Mouse (Mus musculus) lung, adult 2 months (tissue): Measurements from ENCODE around the gene Pgm2l1. TPM values are rescaled to one million over a fixed set of nuclear protein-coding genes. Genes with fewer than 3 reads are reported as not detected.

Source experiments
- DNase-seq: peaks from one replicate; pipeline ENCODE4 v3.0.0; 2022
- H3K4me1 ChIP-seq: fragments of 200-500 bp; 2 replicates; pipeline ENCODE4 v1.6.1; 2011; ENCODE audit warnings: low read length; ENCODE audit not compliant: control insufficient read depth, insufficient read depth
- H3K4me3 ChIP-seq: fragments of 200-500 bp; replicated peaks from 2 replicates; pipeline ENCODE3; 2011; ENCODE audit warnings: low read depth, mild to moderate bottlenecking, control low read depth, low read length; ENCODE audit errors: extremely low read depth
- CTCF ChIP-seq: fragments of 200-500 bp; IDR thresholded peaks from 2 replicates; pipeline ENCODE4 v1.5.1; 2011; ENCODE audit warnings: mild to moderate bottlenecking, low read length, control low read depth; ENCODE audit not compliant: insufficient read depth
- POLR2A ChIP-seq: fragments of 200-500 bp; IDR thresholded peaks from 2 replicates; pipeline ENCODE4 v1.6.1; 2011; ENCODE audit warnings: low read depth, mild to moderate bottlenecking, control low read depth, low read length, borderline replicate concordance; ENCODE audit errors: extremely low read depth
- WGBS: fragments of 180-500 bp; shearing (Covaris S2); methylation state at CpG from one replicate; pipeline ENCODE4 v1.1.7; 2018; 5-methylcytosine and 5-hydroxymethylcytosine counted together
- polyA plus RNA-seq: library from polyadenylated mRNA; depleted of rRNA; stranded (reverse); fragments of >200 nt; gene quantifications from 2 replicates; pipeline ENCODE4 v1.2.3, GENCODE M21; 2012

The Pgm2l1 gene
- polyA plus RNA-seq, 1 experiment: 4.6 TPM

DNA sequence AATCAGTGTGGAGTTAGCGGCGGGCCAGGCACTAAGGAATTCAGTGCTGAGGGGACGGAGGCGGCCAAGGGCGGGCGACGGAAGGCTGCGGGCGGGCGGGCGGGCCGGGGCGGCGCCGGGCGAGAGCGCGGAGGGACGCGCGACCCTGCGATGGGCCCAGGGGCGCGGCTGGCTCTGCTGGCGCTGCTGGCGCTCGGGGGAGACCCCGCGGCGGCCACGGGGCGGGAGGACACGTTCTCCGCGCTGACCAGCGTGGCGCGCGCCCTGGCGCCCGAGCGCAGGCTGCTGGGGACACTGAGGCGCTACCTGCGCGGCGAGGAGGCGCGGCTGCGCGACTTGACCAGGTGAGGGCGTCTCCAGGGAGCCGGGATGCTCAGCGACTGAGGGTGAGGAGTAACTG lies 58.2 kb downstream of the Pgm2l1 start, which contains the start of gene P4ha3:
TSS of gene P4ha3 (plus strand) at position 138 of the 400 bp plus-strand sequence.
- Histone ChIP-seq H3K4me1 (0 out of 2 replicates have a peak, but pooled peaks cover 3% of the 10 kb centered on the region), H3K4me3 (no peak within 1 kb of the TSS)
- WGBS: under 1% methylated on average over 52 of the region's 53 CpGs
- TF ChIP-seq POLR2A: no peak
- no peak for TF ChIP-seq CTCF
- peak; percentile 21 for DNase-seq

- DNase-seq: peak; percentile 51
- TF ChIP-seq CTCF (no peak), POLR2A (no peak)
- 24% methylated on average over 7 of the region's 7 CpGs for WGBS
- Histone ChIP-seq H3K4me1 (0 out of 2 replicates have a peak, but pooled peaks cover 3% of the 10 kb centered on the region), H3K4me3 (no peak overlapping the region)
Measured at GRCm38 (mm10) chr7:100287748-100288578, 60.8 kb downstream of the Pgm2l1 start.

- Histone ChIP-seq H3K4me1 (0 out of 2 replicates have a peak, but pooled peaks cover 3% of the 10 kb centered on the region), H3K4me3 (no peak overlapping the region)
- peak; percentile 43 for DNase-seq
- 51% methylated on average over 11 of the region's 11 CpGs for whole genome bisulfite sequencing
- TF ChIP-seq CTCF: no peak
- TF ChIP-seq POLR2A: no peak
Measured at GRCm38 (mm10) chr7:100288622-100289021, 61.4 kb downstream of the Pgm2l1 start.

DNA sequence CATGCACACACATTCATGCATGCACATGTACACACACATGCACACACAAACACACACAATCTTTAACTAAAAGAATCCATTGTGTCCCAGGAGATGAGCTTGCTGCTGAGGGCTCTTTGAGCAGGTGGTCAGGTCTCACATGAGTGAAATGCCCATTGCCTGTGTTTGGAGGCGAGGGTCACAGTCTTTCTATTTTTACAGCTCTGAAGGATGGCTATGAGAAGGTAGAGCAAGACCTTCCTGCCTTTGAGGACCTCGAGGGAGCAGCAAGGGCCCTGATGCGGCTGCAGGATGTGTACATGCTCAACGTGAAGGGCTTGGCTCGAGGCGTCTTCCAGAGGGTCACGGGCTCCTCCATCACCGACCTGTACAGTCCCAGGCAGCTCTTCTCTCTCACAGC lies 66.4 kb downstream of the Pgm2l1 start:
- TF ChIP-seq POLR2A (no peak), CTCF (no peak)
- Histone ChIP-seq H3K4me3 (no peak overlapping the region), H3K4me1 (no peaks in the 10 kb centered on the region)
- 74% methylated on average over 8 of the region's 8 CpGs for WGBS
- DNase-seq: no peak

GRCm38 (mm10) chr7:100295745-100296144 lies 68.6 kb downstream of the Pgm2l1 start:
- TF ChIP-seq CTCF: no peak
- no peak for TF ChIP-seq POLR2A
- no peak overlapping the region for H3K4me3 ChIP-seq
- WGBS: 93% methylated on average over 2 of the region's 2 CpGs
- H3K4me1 ChIP-seq: no peaks in the 10 kb centered on the region
- DNase-seq: no peak

GRCm38 (mm10) chr7:100296699-100297098 lies 69.5 kb downstream of the Pgm2l1 start:
- no peak for DNase-seq
- WGBS: 79% methylated on average over 6 of the region's 6 CpGs
- no peak overlapping the region for H3K4me3 ChIP-seq
- H3K4me1 ChIP-seq: no peaks in the 10 kb centered on the region
- TF ChIP-seq POLR2A: no peak
- no peak for TF ChIP-seq CTCF

DNA sequence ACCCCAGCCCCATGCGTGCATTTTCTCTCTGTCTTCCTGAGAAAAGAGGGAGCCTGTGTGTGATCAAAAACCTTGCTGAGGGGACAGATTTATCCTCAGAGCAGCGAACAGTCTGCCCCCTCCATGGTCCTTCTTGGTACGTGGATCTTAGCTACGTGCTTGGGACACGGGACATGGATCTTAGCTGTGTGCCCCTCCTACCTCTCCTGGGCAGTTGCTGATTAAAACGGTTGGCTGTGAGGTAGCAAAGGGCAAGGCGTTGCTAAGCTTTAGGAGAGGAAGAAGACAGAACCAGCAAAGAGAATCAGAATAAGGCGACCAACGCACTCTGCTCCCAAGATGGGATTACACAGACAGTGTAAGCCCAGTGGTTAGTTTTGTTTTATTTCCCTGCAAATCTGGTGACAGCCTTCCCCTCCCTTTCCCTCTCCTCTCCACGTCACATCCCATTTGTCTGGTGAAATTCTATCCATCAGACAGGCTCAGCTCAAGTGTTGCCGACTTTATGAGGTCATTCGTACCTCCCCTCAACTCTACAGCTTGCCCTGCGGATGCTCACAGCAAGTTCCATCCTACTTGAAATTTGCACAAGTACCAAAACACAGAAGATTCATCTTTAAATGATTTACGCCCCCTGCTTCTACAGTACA lies 71.8 kb downstream of the Pgm2l1 start:
- WGBS: 79% methylated on average over 14 of the region's 14 CpGs
- no peak for DNase-seq
- H3K4me1 ChIP-seq: no peaks in the 10 kb centered on the region

DNA sequence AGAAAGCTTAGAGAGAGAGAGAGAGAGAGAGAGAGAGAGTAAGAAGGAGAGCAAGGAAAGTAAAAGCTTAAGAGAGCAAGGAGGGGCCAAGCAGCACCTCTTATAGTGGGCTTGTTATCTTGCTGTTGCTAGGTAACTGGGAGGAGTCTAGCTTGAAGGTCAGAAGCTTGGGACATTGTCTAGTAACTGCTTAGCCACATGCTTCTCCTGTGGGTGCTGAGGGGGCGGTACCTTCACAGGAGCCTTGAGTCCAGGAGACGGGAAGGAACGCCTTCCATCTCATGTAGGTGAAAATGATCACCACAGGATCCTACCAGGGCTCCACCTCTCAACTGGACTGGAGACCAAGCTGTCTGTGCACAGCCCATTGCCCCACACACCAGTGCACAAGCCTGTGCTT lies 74.2 kb downstream of the Pgm2l1 start:
- 77% methylated on average over 3 of the region's 3 CpGs for WGBS
- no peak for DNase-seq
- Histone ChIP-seq H3K4me1 (no peaks in the 10 kb centered on the region), H3K4me3 (no peak overlapping the region)
- TF ChIP-seq POLR2A (no peak), CTCF (no peak)

More for the DNA sequence above, 71.8 kb downstream of the Pgm2l1 start:
- no peak overlapping the region for H3K4me3 ChIP-seq
- TF ChIP-seq POLR2A (no peak), CTCF (no peak)

GRCm38 (mm10) chr7:100302316-100302715 lies 75.1 kb downstream of the Pgm2l1 start:
- TF ChIP-seq POLR2A (no peak), CTCF (no peak)
- H3K4me3 ChIP-seq: no peak overlapping the region
- WGBS: 42% methylated on average over 4 of the region's 4 CpGs
- no peak for DNase-seq
- no peaks in the 10 kb centered on the region for H3K4me1 ChIP-seq

GRCm38 (mm10) chr7:100305894-100306293 lies 78.7 kb downstream of the Pgm2l1 start:
- TF ChIP-seq CTCF: no peak
- TF ChIP-seq POLR2A: no peak
- Histone ChIP-seq H3K4me1 (no peaks in the 10 kb centered on the region), H3K4me3 (no peak overlapping the region)
- 90% methylated on average over 9 of the region's 9 CpGs for WGBS
- DNase-seq: no peak
